Mouse (Mus musculus): ENCODE results near the gene Rhbdl1.

DNA sequence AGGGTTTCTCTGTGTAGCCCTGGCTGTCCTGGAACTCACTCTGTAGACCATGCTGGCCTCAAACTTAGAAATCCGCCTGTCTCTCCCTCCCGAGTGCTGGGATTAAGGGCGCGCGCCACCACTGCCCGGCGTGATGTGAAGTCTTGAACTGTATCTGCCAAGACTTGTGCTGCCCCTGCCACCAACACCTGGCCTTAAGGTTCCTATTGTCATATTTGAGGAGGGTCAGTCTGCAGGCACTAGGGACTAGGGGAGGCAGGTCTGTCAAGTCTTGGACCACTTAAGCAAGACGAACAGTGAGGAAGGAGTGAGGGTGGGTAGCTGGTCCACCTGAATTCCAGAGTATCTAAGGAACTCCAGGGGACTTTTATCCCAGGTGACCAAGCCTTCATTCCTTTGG is 32.4 kb upstream of the Rhbdl1 start:
- TF ChIP-seq CTCF (IDR thresholded peaks at IDR 0.05; ENCODE audit: borderline replicate concordance, insufficient read depth, low read length) = no peak
- TF ChIP-seq POLR2A (IDR thresholded peaks at IDR 0.05; ENCODE audit: low read depth, low read length) = no peak
